Mouse (Mus musculus) erythroblast, embryonic 14.5 days (primary cell): ENCODE data around the gene Kpna1.

Experiments
- GATA1 ChIP-seq: IDR thresholded peaks from 2 replicates; pipeline ENCODE4 v1.6.1; 2012; ENCODE audit warnings: low read length, inconsistent platforms, mixed read lengths
- TAL1 ChIP-seq: IDR thresholded peaks from 3 replicates; pipeline ENCODE4 v1.6.1; 2012; ENCODE audit warnings: low read length, inconsistent platforms, mixed read lengths

DNA sequence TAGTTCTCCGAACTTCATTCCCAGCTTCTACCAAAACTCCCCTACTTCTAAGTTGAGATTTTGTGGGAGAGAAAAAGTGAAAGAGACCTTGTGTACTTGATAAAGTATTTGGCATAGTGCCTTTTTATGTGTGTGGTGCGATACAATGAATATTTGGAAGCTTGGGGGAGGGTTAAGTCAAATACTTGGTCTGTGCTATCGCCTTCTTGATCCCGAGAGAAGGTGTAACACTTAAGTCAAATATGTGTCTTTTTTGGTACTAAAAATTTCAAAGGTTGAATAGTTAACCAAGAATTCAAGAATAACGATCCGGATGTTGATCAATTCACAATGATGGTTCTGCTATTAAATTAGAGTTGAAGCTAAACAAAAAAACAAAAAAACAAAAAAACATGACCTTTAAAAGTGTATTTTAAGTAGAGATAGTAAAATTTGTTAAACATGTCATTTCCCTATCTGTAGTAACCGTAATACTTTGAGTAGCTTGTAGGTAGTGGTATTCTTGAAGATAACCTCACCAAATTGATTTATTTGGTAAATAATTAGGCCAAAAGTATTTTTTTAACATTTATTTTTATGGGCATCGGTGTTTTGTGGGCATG lies 94.0 kb downstream of the Kpna1 start:
- TF ChIP-seq GATA1: no peak
- no peak for TF ChIP-seq TAL1
